Mouse (Mus musculus): ENCODE results near the gene Use1. TPM values are rescaled to one million over a fixed set of nuclear protein-coding genes. Genes with fewer than 3 reads are reported as not detected.
A peak's percentile ranks its signal among the peaks of the same experiment; 100 is the strongest.

The Use1 gene
- polyA plus RNA-seq, 1 experiment from 2014 or later: 95.4 TPM

DNA sequence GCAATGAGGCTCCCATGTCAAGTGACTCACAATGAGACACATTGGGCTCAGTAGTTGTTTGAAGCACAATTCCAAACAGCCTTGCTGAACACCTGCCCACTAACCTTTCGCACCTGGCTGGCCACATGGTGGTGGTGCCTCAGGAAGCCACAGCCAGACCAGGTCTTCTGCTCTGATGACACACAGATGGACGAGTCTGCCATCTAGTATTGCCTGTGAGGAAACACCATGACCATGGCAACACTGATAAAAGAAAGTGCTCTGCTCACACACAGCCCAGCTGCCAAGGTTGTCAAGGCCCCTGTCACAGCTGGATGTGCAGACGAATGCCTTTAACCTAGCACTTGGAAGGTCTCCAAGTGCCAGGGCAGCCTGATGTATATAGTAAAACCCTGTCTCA, 15.5 kb upstream of the Use1 start:
- WGBS: 37% methylated on average over 3 of the region's 3 CpGs

GRCm38 (mm10) chr8:71351520-71351919, 15.1 kb upstream of the Use1 start:
- Histone ChIP-seq H3K36me3 (ENCODE audit: control insufficient read depth, insufficient read depth, low read length) (peaks cover 98% of the 10 kb centered on the region), H3K4me2 (ENCODE audit: low read length) (no peak overlapping the region), H3K27me3 (ENCODE audit: control insufficient read depth, insufficient read depth, low read length) (no peaks in the 10 kb centered on the region), H3K9ac (ENCODE audit: low read length) (no peak overlapping the region), H3K27ac (replicated peaks in 1 of 2; ENCODE audit: control insufficient read depth in 1 of 2, insufficient read depth in 1 of 2, low read depth in 2 of 2, low read length in 2 of 2) (no peak overlapping the region), H3K9me3 (ENCODE audit: control insufficient read depth, low read length) (no peaks in the 10 kb centered on the region), H3K4me3 (ENCODE audit: control insufficient read depth in 1 of 2, insufficient read depth in 1 of 2, low read depth in 1 of 2, low read length in 2 of 2) (no peak overlapping the region), H3K4me1 (ENCODE audit: control insufficient read depth in 2 of 2, insufficient read depth in 2 of 2, low read length in 2 of 2) (no peaks in the 10 kb centered on the region)
- ATAC-seq (ENCODE audit: insufficient number of reproducible peaks, insufficient read depth, low FRiP score, low read depth): no peak
- 96% methylated on average over 1 of the region's 1 CpGs for WGBS

More for the DNA sequence above, 15.5 kb upstream of the Use1 start:
- Histone ChIP-seq H3K27me3 (ENCODE audit: control insufficient read depth, insufficient read depth, low read length) (no peaks in the 10 kb centered on the region), H3K27ac (replicated peaks in 1 of 2; ENCODE audit: control insufficient read depth in 1 of 2, insufficient read depth in 1 of 2, low read depth in 2 of 2, low read length in 2 of 2) (no peak overlapping the region), H3K4me1 (ENCODE audit: control insufficient read depth in 2 of 2, insufficient read depth in 2 of 2, low read length in 2 of 2) (no peaks in the 10 kb centered on the region), H3K36me3 (ENCODE audit: control insufficient read depth, insufficient read depth, low read length) (peaks cover 98% of the 10 kb centered on the region), H3K4me3 (ENCODE audit: control insufficient read depth in 1 of 2, insufficient read depth in 1 of 2, low read depth in 1 of 2, low read length in 2 of 2) (no peak overlapping the region), H3K9ac (ENCODE audit: low read length) (no peak overlapping the region), H3K9me3 (ENCODE audit: control insufficient read depth, low read length) (no peaks in the 10 kb centered on the region), H3K4me2 (ENCODE audit: low read length) (no peak overlapping the region)
- ATAC-seq (ENCODE audit: insufficient number of reproducible peaks, insufficient read depth, low FRiP score, low read depth): no peak

DNA sequence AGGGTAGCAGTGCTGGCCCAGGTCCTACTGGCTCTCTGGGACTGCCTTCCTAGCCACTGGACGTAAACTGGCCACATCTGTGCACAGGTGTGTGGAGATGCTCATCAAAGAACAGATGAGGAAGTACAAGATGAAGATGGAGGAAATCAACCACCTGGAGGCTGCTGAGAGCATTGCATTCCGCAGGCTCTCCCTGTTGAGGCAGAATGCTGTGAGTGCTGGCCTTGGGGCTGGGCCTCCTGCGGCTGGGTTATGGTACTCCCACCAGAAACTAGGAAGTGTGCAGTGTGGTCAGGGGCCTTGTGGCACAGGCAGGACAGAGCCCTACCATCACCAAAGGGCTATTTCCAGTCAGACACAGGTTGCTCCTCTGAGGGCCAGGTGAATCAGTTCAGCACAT, 8.6 kb upstream of the Use1 start:
- 86% methylated on average over 3 of the region's 3 CpGs for WGBS
- H3K4me1 ChIP-seq (ENCODE audit: control insufficient read depth in 2 of 2, insufficient read depth in 2 of 2, low read length in 2 of 2): no peaks in the 10 kb centered on the region
- no peak for ATAC-seq (ENCODE audit: insufficient number of reproducible peaks, insufficient read depth, low FRiP score, low read depth)
- H3K9ac ChIP-seq (ENCODE audit: low read length): no peak overlapping the region
- no peak overlapping the region for H3K27ac ChIP-seq (replicated peaks in 1 of 2; ENCODE audit: control insufficient read depth in 1 of 2, insufficient read depth in 1 of 2, low read depth in 2 of 2, low read length in 2 of 2)
- H3K4me3 ChIP-seq (ENCODE audit: control insufficient read depth in 1 of 2, insufficient read depth in 1 of 2, low read depth in 1 of 2, low read length in 2 of 2): no peak overlapping the region
- no peaks in the 10 kb centered on the region for H3K9me3 ChIP-seq (ENCODE audit: control insufficient read depth, low read length)
- peaks cover 86% of the 10 kb centered on the region for H3K36me3 ChIP-seq (ENCODE audit: control insufficient read depth, insufficient read depth, low read length)
- no peak overlapping the region for H3K4me2 ChIP-seq (ENCODE audit: low read length)
- H3K27me3 ChIP-seq (ENCODE audit: control insufficient read depth, insufficient read depth, low read length): no peaks in the 10 kb centered on the region

- 40% methylated on average over 17 of the region's 17 CpGs for WGBS
- H3K27ac ChIP-seq (replicated peaks in 1 of 2; ENCODE audit: control insufficient read depth in 1 of 2, insufficient read depth in 1 of 2, low read depth in 2 of 2, low read length in 2 of 2): peak overlapping the region; percentile 89 to 95
- H3K4me3 ChIP-seq (ENCODE audit: control insufficient read depth in 1 of 2, insufficient read depth in 1 of 2, low read depth in 1 of 2, low read length in 2 of 2): peak overlapping the region; percentile 66 to 80
- peak overlapping the region; percentile 70 for H3K4me2 ChIP-seq (ENCODE audit: low read length)
- no peaks in the 10 kb centered on the region for H3K27me3 ChIP-seq (ENCODE audit: control insufficient read depth, insufficient read depth, low read length)
- H3K9ac ChIP-seq (ENCODE audit: low read length): peak overlapping the region; percentile 86
- peaks cover 14% of the 10 kb centered on the region for H3K36me3 ChIP-seq (ENCODE audit: control insufficient read depth, insufficient read depth, low read length)
- no peaks in the 10 kb centered on the region for H3K9me3 ChIP-seq (ENCODE audit: control insufficient read depth, low read length)
- no peak; the same call in 1 of the 2 replicates for ATAC-seq (ENCODE audit: insufficient number of reproducible peaks, insufficient read depth, low FRiP score, low read depth)
- peaks cover 4 to 24% of the 10 kb centered on the region in 2 experiments for H3K4me1 ChIP-seq (ENCODE audit: control insufficient read depth in 2 of 2, insufficient read depth in 2 of 2, low read length in 2 of 2)
Observed at GRCm38 (mm10) chr8:71367529-71368176, 1.0 kb downstream of the Use1 start.

GRCm38 (mm10) chr8:71368366-71368765, 1.7 kb downstream of the Use1 start:
- peak overlapping the region; percentile 86; the same call in 1 of the 2 replicates for H3K9ac ChIP-seq (ENCODE audit: low read length)
- no peaks in the 10 kb centered on the region for H3K27me3 ChIP-seq (ENCODE audit: control insufficient read depth, insufficient read depth, low read length)
- peaks cover 4 to 24% of the 10 kb centered on the region in 2 experiments for H3K4me1 ChIP-seq (ENCODE audit: control insufficient read depth in 2 of 2, insufficient read depth in 2 of 2, low read length in 2 of 2)
- no peaks in the 10 kb centered on the region for H3K9me3 ChIP-seq (ENCODE audit: control insufficient read depth, low read length)
- peaks cover 17% of the 10 kb centered on the region for H3K36me3 ChIP-seq (ENCODE audit: control insufficient read depth, insufficient read depth, low read length)
- peak overlapping the region; percentile 70 for H3K4me2 ChIP-seq (ENCODE audit: low read length)
- no peak overlapping the region for H3K4me3 ChIP-seq (ENCODE audit: control insufficient read depth in 1 of 2, insufficient read depth in 1 of 2, low read depth in 1 of 2, low read length in 2 of 2)
- no peak for ATAC-seq (ENCODE audit: insufficient number of reproducible peaks, insufficient read depth, low FRiP score, low read depth)
- peak overlapping the region in 1 of 2 experiments; percentile 95; a peak in 1 of 4 replicates for H3K27ac ChIP-seq (replicated peaks in 1 of 2; ENCODE audit: control insufficient read depth in 1 of 2, insufficient read depth in 1 of 2, low read depth in 2 of 2, low read length in 2 of 2)

- Histone ChIP-seq H3K36me3 (ENCODE audit: control insufficient read depth, insufficient read depth, low read length) (peaks cover 26% of the 10 kb centered on the region), H3K9me3 (ENCODE audit: control insufficient read depth, low read length) (no peaks in the 10 kb centered on the region), H3K4me2 (ENCODE audit: low read length) (no peak overlapping the region), H3K4me1 (ENCODE audit: control insufficient read depth in 2 of 2, insufficient read depth in 2 of 2, low read length in 2 of 2) (peaks cover 4 to 24% of the 10 kb centered on the region in 2 experiments), H3K9ac (ENCODE audit: low read length) (peak overlapping the region; percentile 25; the same call in 1 of the 2 replicates), H3K27ac (replicated peaks in 1 of 2; ENCODE audit: control insufficient read depth in 1 of 2, insufficient read depth in 1 of 2, low read depth in 2 of 2, low read length in 2 of 2) (peak overlapping the region; percentile 6 to 64), H3K4me3 (ENCODE audit: control insufficient read depth in 1 of 2, insufficient read depth in 1 of 2, low read depth in 1 of 2, low read length in 2 of 2) (no peak overlapping the region), H3K27me3 (ENCODE audit: control insufficient read depth, insufficient read depth, low read length) (no peaks in the 10 kb centered on the region)
- 92% methylated on average over 10 of the region's 10 CpGs for WGBS
- ATAC-seq (ENCODE audit: insufficient number of reproducible peaks, insufficient read depth, low FRiP score, low read depth): no peak
Observed at GRCm38 (mm10) chr8:71369040-71369718, 2.5 kb downstream of the Use1 start.

DNA sequence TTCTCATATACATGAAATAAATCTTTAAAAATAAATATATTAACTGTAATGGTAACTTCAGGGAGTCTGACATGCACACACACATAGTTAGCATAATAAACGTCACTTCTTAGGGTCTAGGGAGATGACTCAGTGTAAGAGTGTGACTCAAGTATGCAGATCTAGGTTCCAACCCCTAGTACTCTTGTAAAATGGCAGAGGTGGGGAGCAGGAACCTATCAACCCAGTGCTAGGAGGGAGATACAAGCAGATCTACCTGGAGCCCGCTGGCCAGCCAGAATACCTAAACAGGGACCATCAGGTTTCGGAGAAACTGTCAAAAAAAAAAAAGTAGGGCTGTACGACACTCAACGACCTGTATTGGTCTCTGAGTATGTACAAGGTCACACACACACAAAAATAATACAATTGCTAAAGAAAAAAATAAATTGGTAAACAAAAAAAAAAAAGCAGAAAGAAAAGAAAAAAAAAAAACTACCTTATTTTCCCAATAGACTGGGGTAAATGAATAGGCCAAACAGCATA, 4.1 kb downstream of the Use1 start:
- Histone ChIP-seq H3K4me1 (ENCODE audit: control insufficient read depth in 2 of 2, insufficient read depth in 2 of 2, low read length in 2 of 2) (peaks cover 4 to 27% of the 10 kb centered on the region in 2 experiments), H3K36me3 (ENCODE audit: control insufficient read depth, insufficient read depth, low read length) (peaks cover 41% of the 10 kb centered on the region), H3K4me2 (ENCODE audit: low read length) (peak overlapping the region; percentile 63), H3K4me3 (ENCODE audit: control insufficient read depth in 1 of 2, insufficient read depth in 1 of 2, low read depth in 1 of 2, low read length in 2 of 2) (peak overlapping the region; percentile 79 to 83), H3K9ac (ENCODE audit: low read length) (peak overlapping the region; percentile 72), H3K27ac (replicated peaks in 1 of 2; ENCODE audit: control insufficient read depth in 1 of 2, insufficient read depth in 1 of 2, low read depth in 2 of 2, low read length in 2 of 2) (peak overlapping the region in 1 of 2 experiments; percentile 87; a peak in 2 of 4 replicates), H3K9me3 (ENCODE audit: control insufficient read depth, low read length) (no peaks in the 10 kb centered on the region), H3K27me3 (ENCODE audit: control insufficient read depth, insufficient read depth, low read length) (no peaks in the 10 kb centered on the region)
- 11% methylated on average over 5 of the region's 5 CpGs for WGBS
- ATAC-seq (ENCODE audit: insufficient number of reproducible peaks, insufficient read depth, low FRiP score, low read depth): no peak
